Mouse (Mus musculus) brain, embryonic 14.5 days (tissue): ENCODE measurements at regions not wholly inside any gene's neighbourhood (a gene's known extent, or its start where the extent isn't known, plus 50 kb on each side); places are given as distances from the start of the nearest gene placed in this dataset.

Experiments
- DNase-seq: peaks from one replicate; pipeline ENCODE4 v3.0.0-alpha.2; 2011; ENCODE audit warnings: low read depth
- CTCF ChIP-seq: fragments of 200-500 bp; IDR thresholded peaks from 2 replicates; pipeline ENCODE4 v1.5.1; 2012; ENCODE audit warnings: inconsistent platforms, mild to moderate bottlenecking, moderate library complexity, borderline replicate concordance; ENCODE audit not compliant: insufficient read depth, insufficient read length; ENCODE audit errors: extremely low read depth
- POLR2A ChIP-seq: fragments of 200-500 bp; IDR thresholded peaks from 2 replicates; pipeline ENCODE4 v1.6.1; 2012; ENCODE audit warnings: mild to moderate bottlenecking, inconsistent platforms, borderline replicate concordance; ENCODE audit not compliant: poor library complexity, insufficient read depth, insufficient read length, severe bottlenecking; ENCODE audit errors: extremely low read depth

DNA sequence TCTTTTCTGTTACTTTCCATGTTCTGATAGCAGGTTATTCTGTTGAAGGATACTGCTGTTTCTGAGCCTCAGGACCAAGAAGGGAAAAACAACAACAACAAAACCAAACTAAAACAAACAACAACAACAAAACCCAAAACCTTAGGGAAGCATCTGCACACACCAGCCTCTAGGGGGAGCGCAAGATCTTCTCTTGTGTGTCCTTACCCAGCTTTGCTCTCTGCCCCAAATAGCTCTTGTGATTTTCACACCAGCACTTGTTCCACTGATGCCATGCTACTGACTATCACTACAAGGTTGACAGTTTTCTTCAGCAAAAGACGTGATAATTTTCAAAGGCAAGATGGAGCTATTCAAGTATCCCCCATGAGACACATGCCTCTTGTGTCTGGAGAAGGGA is 59.8 kb upstream of the Nrg3 start:
- TF ChIP-seq POLR2A, result no peak
- peak; percentile 81; the same call in 1 of the 2 replicates for TF ChIP-seq CTCF

More for the DNA sequence above, 59.8 kb upstream of the Nrg3 start:
- peak; percentile 82 for DNase-seq
